Mouse (Mus musculus) forebrain, embryonic 10.5 days (tissue): ENCODE measurements at regions not wholly inside any gene's neighbourhood (a gene's known extent, or its start where the extent isn't known, plus 50 kb on each side); places are given as distances from the start of the nearest gene placed in this dataset.

Experiments used
- DNase-seq: peaks from one replicate; pipeline ENCODE4 v3.0.0-alpha.2; 2017; ENCODE audit warnings: low spot score; ENCODE audit errors: extremely low spot score
- H3K27ac ChIP-seq: fragments of 300-500 bp; sonication (generic); 2 replicates; pipeline ENCODE4 v1.5.1; 2016; ENCODE audit warnings: mild to moderate bottlenecking
- H3K27me3 ChIP-seq: fragments of 300-500 bp; sonication (generic); 2 replicates; pipeline ENCODE4 v1.6.1; 2016; ENCODE audit warnings: mild to moderate bottlenecking; ENCODE audit not compliant: poor library complexity, severe bottlenecking
- H3K36me3 ChIP-seq: fragments of 300-500 bp; sonication (generic); replicated peaks from 2 replicates; pipeline ENCODE4 v1.6.1; 2016; ENCODE audit warnings: mild to moderate bottlenecking, moderate library complexity
- H3K4me1 ChIP-seq: fragments of 300-500 bp; sonication (generic); 2 replicates; pipeline ENCODE4 v1.6.1; 2016
- H3K4me3 ChIP-seq: fragments of 300-500 bp; sonication (generic); 2 replicates; pipeline ENCODE4 v1.5.1; 2016; ENCODE audit warnings: mild to moderate bottlenecking, moderate library complexity
- H3K9me3 ChIP-seq: fragments of 300-500 bp; sonication (generic); 2 replicates; pipeline ENCODE4 v1.6.1; 2016; ENCODE audit warnings: mild to moderate bottlenecking, moderate library complexity
- WGBS: fragments of 180-500 bp; shearing (Covaris S2); methylation state at CpG from one replicate; pipeline ENCODE4 v1.1.7; 2016; 5-methylcytosine and 5-hydroxymethylcytosine counted together

DNA sequence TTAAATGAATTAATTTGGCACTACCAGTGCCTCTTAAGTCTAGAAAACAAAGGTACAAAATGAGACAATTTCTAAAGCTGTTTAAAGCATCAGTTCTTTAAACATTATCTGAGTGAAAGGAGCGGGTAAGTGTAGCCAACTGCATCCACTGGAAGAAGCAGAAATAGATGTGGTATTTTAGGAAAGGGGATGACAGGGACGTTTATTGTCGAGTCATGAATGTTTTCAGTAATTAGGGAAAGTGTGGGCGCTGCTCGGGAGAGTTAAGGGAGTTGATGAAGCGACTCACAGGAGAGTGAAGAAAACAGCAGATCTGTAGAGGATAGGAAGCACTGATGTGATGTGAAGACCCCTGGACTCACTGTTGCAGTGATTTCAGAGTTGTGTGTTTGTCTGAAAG is 68.1 kb upstream of the Ufm1 start:
- no peaks in the 10 kb centered on the region for H3K4me1 ChIP-seq
- no peak for DNase-seq
- no peaks in the 10 kb centered on the region for H3K36me3 ChIP-seq
- H3K27me3 ChIP-seq, result no peaks in the 10 kb centered on the region
- no peak overlapping the region for H3K27ac ChIP-seq
- WGBS, result 83% methylated on average over 6 of the region's 6 CpGs
- no peak overlapping the region for H3K4me3 ChIP-seq
- H3K9me3 ChIP-seq, result no peaks in the 10 kb centered on the region

- Histone ChIP-seq H3K4me1 (no peaks in the 10 kb centered on the region), H3K27me3 (no peaks in the 10 kb centered on the region), H3K27ac (no peak overlapping the region), H3K4me3 (no peak overlapping the region), H3K9me3 (no peaks in the 10 kb centered on the region), H3K36me3 (no peaks in the 10 kb centered on the region)
- DNase-seq, result no peak
- WGBS, result 88% methylated on average over 2 of the region's 2 CpGs
These were observed 56.3 kb upstream of the Ufm1 start for GRCm38 (mm10) chr3:53919941-53920340.

DNA sequence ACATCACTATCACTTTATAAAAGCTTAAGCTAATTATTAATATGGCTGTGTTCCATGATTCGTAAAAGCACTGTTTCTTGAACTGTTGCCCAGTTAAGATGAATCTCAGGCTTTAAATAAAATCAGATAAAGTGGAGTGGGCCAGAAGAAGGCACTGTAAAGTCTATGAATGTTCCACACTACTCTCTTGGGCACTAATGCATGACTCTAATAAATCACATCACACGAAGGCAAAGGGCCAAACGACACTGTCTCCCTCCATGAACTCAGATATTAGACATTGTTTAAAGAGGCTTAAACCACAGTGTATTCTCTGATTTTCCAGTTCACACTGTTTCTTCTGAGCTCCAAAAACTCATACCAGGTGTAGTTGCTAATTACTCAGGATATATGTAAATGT is 55.9 kb upstream of the Ufm1 start:
- DNase-seq, result no peak
- H3K27me3 ChIP-seq, result no peaks in the 10 kb centered on the region
- no peaks in the 10 kb centered on the region for H3K4me1 ChIP-seq
- H3K27ac ChIP-seq, result no peak overlapping the region
- no peaks in the 10 kb centered on the region for H3K9me3 ChIP-seq
- WGBS, result 95% methylated on average over 3 of the region's 3 CpGs
- no peaks in the 10 kb centered on the region for H3K36me3 ChIP-seq
- H3K4me3 ChIP-seq, result no peak overlapping the region

- no peaks in the 10 kb centered on the region for H3K9me3 ChIP-seq
- WGBS, result 94% methylated on average over 3 of the region's 3 CpGs
These were observed 54.3 kb upstream of the Ufm1 start for GRCm38 (mm10) chr3:53917960-53918359.

GRCm38 (mm10) chr3:53913984-53914669 is 50.5 kb upstream of the Ufm1 start:
- H3K27me3 ChIP-seq, result no peaks in the 10 kb centered on the region
- H3K4me3 ChIP-seq, result no peak overlapping the region
- H3K27ac ChIP-seq, result no peak overlapping the region
- no peaks in the 10 kb centered on the region for H3K36me3 ChIP-seq
- no peak for DNase-seq
- no peaks in the 10 kb centered on the region for H3K4me1 ChIP-seq
- H3K9me3 ChIP-seq, result no peaks in the 10 kb centered on the region
- 87% methylated on average over 3 of the region's 3 CpGs for WGBS

More at GRCm38 (mm10) chr3:53917960-53918359, 54.3 kb upstream of the Ufm1 start:
- no peaks in the 10 kb centered on the region for H3K27me3 ChIP-seq
- no peak overlapping the region for H3K27ac ChIP-seq
- no peak for DNase-seq
- H3K4me3 ChIP-seq, result no peak overlapping the region
- no peaks in the 10 kb centered on the region for H3K36me3 ChIP-seq
- H3K4me1 ChIP-seq, result no peaks in the 10 kb centered on the region
